Mouse (Mus musculus) fibroblast of lung, adult 2 months (primary cell): Measurements from ENCODE around the gene Tmem238.
A peak's percentile ranks its signal among the peaks of the same experiment; 100 is the strongest.

ENCODE experiments used
- DNase-seq: peaks from one replicate; pipeline ENCODE4 v3.0.0-alpha.2; 2011; ENCODE audit warnings: low read depth

Gene Tmem238

DNA sequence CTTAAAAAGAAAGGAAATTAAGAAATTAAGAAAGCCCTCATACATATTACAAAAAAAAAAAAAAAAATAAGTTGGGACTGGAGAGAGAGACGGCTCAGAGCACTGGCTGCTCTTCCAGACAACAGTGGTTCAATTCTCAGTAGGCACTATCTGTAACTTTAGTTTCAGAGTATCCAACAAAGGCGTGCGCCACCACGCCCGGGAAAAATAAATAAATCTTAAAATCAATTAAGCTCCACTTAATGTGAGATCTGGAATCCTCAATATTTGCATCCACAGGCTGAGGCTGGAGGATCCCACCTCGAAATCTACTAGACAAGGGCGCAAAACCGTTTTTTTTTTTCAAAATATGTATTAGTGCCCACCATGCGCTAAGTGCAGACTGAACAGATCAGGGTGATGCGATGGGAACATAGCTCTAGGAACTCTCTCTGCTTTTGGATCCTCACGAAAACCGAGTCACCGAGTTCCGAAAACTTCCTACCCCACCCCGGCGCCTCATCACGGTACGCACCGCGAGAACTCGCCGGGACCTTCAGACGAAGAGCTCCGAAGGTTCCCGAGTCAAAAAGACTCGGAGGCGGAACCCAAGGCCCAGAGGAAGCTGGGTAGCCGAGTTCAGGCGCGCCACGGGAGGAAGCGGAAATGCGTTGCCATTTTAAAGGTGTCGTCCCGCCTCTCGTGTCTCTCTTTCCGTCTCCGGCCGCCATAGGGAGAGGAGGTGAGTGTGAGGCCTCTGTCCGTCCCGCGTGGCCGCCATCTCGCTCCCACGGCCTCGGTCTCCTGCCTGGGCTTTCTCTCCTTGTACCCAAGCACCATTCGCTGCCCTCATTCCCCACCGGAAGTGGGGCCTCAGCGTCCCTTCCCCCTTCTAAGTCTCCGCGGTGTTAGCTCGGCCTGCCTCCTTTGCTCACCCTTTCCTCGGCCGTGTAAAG lies 3.1 kb upstream of the Tmem238 start, which contains the start of gene Rpl28:
Rpl28 (plus strand) TSS at position 597 of the 935 bp plus-strand sequence.
- peak; percentile 93 for DNase-seq

DNA sequence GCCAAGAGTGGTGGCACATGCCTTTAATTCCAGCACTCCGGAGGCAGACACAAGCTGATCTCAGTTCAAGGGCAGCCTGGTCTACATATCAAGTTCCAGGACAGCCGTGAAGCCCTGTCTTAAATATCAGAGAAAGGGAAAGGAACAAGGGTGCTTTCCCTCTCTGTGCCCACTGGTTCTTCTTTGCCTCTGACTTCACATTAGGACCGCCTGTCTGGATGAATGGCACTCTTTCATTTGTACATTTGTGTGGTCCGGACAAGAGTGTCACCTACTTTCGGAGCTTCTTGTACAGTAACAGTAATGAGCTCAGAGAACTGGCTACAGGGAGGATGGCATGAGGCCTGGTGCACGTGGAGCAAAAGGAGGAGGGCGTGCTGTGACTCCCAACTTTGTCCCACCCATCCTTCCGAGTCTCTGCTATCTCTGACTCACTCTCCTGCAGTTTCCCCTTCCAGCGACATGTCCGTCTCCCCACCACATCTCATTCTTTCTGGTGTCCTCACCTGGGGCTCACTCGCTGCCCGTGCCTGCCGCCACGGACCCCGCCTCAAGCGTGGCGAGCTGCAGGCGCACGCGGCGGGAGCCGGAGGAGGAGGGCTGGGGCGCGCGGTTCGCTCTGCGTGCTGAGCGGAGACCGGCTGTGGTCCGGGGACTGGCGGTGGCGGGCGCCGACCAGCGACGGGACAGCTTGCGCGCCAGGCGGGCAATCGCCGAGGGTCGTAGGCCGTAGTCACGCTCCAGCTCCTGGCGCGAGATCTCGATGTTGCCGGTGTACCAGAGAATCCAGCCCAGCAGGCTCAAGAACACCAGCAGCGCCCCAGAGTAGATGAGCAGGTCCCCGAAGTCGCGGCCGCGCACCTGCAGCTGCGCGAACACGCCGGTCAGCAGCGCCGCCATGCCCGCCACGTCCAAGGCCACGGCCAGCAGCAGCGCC lies 689 bp downstream of the Tmem238 start:
- DNase-seq, result no peak

DNA sequence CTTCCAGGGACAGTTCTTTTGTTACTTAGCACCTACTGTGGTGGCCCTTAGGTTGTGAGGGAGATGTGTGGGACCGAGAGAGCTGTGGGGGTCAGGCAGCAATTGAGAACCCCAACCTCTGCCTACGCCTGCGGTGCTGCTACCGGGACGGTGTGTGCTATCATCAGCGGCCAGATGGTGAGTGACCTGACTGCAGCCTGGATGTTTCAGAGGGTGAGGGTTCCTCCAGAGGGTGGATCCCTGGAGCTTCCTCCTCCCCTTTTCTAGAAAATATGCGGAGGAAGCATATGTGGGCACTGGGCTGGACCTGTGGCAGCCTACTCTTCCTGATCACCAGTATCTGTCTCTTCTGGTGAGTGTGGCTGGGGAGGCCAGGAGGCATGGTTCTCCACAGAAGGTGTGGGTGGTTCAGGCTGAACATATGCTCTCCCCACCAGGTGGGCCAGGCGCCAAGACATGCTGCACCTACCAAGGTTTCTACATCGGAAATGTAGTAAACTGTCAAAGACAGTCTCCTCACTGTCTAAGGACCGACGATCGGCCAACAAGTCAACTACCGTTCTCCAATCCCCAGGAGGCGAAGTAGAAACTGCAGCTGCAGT lies 5.7 kb downstream of the Tmem238 start:
- DNase-seq, result no peak

DNA sequence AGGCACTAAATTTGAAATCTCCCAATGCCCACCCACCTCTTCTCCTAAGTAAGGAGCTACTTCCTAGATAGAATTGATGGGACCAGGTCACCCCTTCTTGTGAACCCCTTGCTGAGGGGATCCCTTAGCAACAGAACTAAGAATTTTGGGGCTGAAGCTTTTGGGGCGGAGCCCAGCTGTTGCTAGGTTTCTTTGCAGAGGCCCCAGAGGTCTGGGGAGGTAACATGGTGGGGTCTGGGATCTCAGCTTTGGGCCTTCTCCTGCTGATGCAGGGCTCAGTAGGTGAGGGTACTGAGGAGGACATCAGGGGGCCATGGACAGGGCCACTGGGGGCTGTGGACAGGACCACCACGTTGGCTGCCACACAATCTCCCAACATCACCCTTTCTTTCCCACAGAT lies 6.7 kb downstream of the Tmem238 start, which contains the start of the genes Il11 and Tmem190:
Il11 (minus strand) TSS at position 101 of the 400 bp plus-strand sequence.
Tmem190 (plus strand) TSS at position 179 of the 400 bp plus-strand sequence.
- DNase-seq, result no peak

DNA sequence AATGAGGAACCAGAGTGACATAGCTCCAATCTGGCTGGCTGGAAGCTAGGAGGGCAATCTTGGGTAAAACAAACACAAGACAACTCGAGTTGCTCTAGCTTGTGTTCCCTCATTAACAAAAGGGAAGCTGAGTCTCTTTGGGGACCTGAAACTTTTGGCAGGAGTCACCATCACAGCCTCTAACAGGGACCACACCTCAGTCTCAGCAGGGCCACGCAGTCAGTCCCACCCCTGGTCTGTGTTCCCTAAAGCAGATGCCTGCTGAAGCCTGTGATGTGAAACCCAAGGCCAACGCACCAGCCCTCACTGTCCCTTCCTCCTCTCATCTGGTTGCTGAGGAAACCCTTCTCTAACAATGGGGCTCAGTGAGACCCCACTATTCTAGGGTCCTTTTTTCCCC lies 7.3 kb downstream of the Tmem238 start:
- no peak for DNase-seq

DNA sequence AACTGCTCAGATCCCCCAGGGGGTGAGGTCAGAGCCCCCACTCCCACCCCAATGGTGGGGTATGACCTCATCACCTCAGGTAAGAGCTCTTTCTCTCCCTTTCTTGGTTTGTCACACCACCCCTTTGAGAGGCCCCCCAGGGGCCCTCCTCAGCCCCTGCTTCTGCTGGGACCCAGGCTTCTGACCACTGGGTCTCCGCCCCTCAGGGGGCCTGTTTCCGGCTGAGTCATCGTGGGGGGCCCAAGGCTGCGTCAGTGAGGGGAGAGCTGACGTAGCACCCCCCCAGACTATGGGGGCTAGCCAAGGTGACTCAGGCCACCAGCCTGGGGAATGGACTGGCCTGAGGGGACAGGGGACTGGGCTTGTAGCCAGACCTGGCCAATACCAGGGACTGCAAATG lies 9.5 kb downstream of the Tmem238 start:
- DNase-seq, result no peak

DNA sequence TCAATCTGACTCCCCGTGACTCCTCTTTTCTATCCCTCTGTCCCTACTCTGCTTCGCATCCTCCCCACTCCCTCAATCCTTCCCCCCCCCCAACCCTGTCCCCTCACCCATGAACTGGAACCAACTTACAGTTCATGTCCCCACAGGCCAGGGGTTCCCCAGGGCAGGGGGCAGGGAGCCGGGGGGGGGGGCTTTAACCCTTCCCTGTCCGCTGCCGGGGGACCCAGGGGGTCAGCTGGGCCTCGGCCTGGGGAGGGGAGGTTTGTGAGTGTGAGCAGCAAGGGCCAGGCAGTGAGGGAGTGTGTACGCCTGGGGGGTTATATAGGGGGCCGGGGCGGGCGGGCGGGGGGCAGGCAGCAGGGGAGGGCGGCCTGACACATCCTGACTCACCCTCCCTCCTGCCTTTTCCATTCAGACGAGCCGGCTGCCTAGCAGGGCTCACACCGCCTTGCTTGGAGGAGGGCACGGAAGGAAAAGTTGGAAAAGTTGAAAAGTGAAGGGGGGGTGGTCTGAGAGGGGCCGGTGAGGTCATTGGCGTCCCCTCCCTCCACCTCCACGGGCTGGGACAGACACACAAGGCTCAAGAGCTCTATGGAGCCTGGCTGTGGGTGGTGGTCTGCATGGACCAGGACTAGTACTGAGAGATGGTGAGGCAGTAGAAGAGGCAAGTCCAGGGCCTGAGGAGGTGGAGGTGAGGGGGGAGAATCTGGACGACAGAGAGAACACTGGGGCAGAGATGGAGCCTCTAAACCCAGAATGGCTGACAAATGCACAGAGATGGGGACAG lies 11.4 kb downstream of the Tmem238 start:
- DNase-seq, result no peak

DNA sequence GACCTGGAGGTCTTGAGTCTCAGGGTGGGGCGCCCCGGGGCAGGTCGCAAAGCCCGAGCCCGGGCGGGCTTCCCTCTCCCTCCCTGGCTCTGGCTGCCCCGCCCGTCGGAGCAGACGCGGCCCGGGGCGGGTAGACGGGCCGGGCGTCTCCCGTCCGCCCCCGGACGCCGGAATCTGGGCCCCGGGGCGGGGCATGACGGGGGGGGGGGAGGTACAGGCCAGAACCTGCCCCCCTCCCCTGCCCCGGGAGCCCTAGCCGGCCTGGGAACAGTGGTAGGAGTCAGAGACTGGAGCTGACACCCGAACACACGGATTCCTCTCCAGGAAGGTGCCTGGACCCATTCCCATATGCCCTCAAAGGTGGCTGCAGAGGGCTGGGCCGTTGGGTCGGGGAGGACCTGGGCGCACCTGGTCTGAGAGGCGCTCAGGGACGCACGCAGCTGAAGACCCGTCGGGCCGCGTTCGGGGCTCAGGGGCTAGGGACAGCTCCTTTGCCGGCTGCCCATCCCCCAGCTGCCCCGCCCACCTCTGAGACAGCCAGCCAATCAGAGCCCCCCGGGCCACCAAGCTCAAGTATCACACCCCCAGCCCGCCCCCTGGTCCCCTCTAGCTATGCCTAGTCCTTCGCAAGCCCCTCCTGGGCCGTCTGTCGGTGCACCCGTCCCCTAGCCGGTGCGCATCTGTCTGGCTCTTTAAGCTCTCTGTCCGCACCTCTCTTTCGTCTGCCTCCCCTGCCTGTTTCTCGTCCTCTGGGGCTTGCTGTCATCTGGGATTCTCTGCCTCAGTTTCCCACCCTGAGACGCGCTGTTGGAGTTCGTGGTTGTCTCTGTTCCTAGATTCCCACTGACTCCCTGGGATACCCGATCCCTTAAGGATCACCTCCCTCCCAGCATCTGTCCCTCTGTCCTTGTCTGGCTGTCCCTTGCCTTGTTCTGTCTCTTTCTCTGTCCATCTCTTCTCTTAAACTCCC lies 12.3 kb downstream of the Tmem238 start:
- DNase-seq, result no peak

- no peak for DNase-seq
Observed at GRCm38 (mm10) chr7:4776131-4776530, 13.3 kb downstream of the Tmem238 start.

GRCm38 (mm10) chr7:4771202-4771601 lies 18.3 kb downstream of the Tmem238 start, which contains the start of gene Fam71e2:
Gene Fam71e2 (minus strand): TSS chr7:4771302.
- no peak for DNase-seq

GRCm38 (mm10) chr7:4764946-4765710 lies 24.3 kb downstream of the Tmem238 start:
- no peak for DNase-seq

GRCm38 (mm10) chr7:4759670-4760069 lies 29.8 kb downstream of the Tmem238 start:
- DNase-seq, result no peak

GRCm38 (mm10) chr7:4752821-4753570 lies 36.5 kb downstream of the Tmem238 start, which contains the start of gene Cox6b2:
Gene Cox6b2 (minus strand): TSS chr7:4753094.
- no peak for DNase-seq

- DNase-seq, result no peak
Observed at GRCm38 (mm10) chr7:4751971-4752820, 37.3 kb downstream of the Tmem238 start.

DNA sequence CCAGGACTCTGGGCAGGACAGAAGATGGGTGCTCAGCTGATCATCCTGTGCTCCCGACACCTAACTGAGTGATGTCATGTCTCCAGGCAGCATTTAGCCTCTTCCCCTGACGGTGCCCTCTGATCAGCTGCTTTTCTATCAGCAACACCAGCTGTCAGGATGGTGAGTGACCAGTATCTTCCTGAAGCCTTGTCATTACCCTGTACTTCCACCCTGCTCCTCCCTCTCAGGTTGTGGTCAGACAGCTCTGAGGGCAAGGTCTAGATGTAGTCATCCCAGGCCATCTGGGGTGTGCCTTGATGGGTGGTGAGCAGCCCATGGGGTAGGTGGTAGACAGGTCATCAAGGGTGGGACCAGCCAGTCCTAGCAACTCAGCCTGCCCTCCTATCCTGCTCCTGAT lies 40.3 kb downstream of the Tmem238 start:
- no peak for DNase-seq

DNA sequence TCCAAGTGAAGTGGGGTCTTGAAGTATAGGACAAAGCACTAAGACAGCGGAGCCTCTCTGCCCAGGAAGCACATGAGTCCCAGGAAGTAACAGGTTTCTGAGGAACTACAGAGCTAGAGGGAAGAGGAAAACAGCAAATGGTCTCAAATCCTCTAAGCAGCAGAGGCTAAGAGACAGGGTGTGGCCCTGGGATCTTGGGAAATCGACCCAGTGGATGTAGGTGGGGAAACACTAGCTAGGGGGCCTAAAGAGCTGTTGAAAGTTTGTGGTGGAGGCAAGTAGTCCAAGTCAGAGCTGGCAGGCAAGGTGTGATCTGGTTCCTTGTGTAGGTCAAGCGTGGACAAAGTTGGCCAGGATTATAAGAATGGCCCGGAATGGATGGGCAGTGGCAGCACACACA lies 41.1 kb downstream of the Tmem238 start:
- DNase-seq, result no peak

DNA sequence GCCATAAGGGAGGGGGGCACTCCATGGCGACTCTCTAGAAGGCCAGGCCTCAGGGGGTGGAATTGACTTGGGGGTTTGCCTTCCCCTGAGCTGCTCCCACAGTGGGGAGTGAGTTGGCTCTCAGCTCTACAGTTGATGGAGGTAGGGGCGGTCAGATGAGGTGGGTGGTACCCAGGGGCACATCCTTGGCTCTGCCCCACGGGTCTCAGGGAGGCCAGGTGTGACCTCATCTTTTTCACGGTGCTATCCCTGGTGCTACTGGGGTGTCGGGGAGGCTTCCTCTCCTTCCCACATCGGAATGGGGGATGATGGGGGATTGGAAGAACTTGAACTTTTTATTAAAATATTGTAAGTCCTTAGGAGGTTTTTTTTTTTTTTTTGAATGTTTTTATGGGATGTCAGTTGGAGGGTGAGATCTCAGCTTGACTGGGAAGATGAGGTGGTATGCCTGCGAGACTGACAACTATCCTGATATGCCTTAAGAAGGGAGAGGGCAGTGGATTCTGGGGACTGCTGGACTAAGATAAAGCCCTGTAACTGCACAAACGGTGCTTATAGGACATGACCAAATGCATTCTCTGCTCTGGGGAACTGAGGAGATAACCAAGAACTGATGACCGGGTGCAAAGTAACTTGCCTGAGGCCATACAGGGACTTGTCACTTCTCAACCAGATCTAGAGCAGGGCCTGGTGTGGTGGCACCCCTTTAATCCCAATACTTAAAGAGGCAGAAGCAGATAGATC lies 42.1 kb downstream of the Tmem238 start:
- DNase-seq, result no peak
